Mouse (Mus musculus) megakaryocyte, embryonic 14.5 days (primary cell): ENCODE data around the gene Slc34a2. TPM values are rescaled to one million over a fixed set of nuclear protein-coding genes. Genes with fewer than 3 reads are reported as not detected.

Experiments used
- H3K27me3 ChIP-seq: replicated peaks from 2 replicates; pipeline ENCODE3; 2012; ENCODE audit warnings: inconsistent platforms
- H3K36me3 ChIP-seq: replicated peaks from 2 replicates; pipeline ENCODE3; 2012; ENCODE audit warnings: low read length, inconsistent platforms, mixed read lengths
- H3K4me1 ChIP-seq: 2 replicates; pipeline ENCODE4 v1.6.1; 2012; ENCODE audit warnings: inconsistent platforms
- H3K4me3 ChIP-seq: replicated peaks from 2 replicates; pipeline ENCODE3; 2012; ENCODE audit warnings: moderate library complexity, mild to moderate bottlenecking, inconsistent platforms
- H3K9me3 ChIP-seq: 2 replicates; pipeline ENCODE4 v1.6.1; 2012; ENCODE audit warnings: inconsistent platforms
- FLI1 ChIP-seq: IDR thresholded peaks from 2 replicates; pipeline ENCODE4 v1.6.1; 2012; ENCODE audit warnings: low read length, inconsistent platforms, mixed read lengths
- GATA1 ChIP-seq: IDR thresholded peaks from 3 replicates; pipeline ENCODE4 v1.6.1; 2012; ENCODE audit warnings: mixed read lengths, low read length, inconsistent platforms, borderline replicate concordance
- polyA plus RNA-seq: library from polyadenylated mRNA; stranded (reverse); fragments of >175 nt; gene quantifications from 2 replicates; pipeline ENCODE4 v1.2.3, GENCODE M21; 2012; ENCODE audit warnings: low replicate concordance; ENCODE audit not compliant: insufficient read depth

Gene Slc34a2
- polyA plus RNA-seq, 1 experiment, result not detected

DNA sequence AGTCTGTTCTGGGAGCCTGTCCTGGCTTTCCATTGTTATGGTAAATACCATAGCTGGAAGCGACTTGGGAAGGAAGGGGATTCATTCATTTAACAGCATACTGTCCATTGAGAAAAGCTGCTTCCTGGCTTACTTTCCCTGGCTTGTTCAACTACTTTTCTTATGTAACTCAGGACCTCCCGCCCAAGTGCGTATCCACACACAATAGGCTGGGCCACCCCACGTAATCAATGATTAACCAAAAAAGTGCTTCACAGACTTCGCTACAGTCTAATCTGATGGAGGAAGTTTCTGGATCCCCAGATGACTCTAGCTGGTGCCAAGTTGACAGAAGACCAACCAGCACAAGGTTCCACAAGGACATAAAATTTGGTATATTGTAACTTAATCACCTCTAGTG is 14.0 kb upstream of the Slc34a2 start:
- H3K4me3 ChIP-seq, result no peak overlapping the region
- no peaks in the 10 kb centered on the region for H3K36me3 ChIP-seq
- H3K9me3 ChIP-seq, result peaks cover 31% of the 10 kb centered on the region
- no peaks in the 10 kb centered on the region for H3K27me3 ChIP-seq
- no peak for TF ChIP-seq GATA1
- no peak for TF ChIP-seq FLI1
- H3K4me1 ChIP-seq, result no peaks in the 10 kb centered on the region

DNA sequence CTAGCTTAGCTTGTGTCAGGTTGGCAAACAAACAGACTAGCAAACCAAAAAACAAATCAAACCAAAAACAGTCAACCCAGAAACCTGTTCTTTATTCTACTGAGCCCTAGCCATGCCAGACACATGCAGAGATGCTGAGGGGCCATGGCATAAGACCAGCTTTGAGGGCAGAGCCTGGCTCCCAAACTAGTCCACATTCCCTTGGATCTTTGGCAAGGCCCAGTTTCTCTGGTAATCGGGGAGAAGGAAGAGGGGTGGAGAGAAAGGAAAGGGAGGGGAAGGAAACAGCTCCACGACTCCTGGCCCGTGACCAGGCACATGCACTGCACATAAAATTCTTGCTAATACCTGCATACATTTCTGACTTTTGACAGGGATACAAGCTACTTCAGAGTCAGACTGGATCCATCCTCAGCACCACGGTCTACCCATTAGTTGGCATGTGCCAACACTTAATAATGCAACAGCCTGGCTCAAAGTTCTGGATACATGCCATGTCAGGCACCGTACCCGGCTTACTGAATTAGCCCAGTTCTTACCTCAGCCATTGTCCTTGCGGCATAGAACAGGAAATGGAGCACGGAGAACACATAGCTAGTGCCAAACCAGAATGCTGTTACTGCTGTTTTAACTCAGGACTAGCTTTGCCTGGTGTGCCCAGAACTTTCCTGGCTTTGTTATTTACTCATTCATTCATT is 12.5 kb upstream of the Slc34a2 start:
- Histone ChIP-seq H3K4me3 (no peak overlapping the region), H3K4me1 (no peaks in the 10 kb centered on the region), H3K9me3 (peaks cover 36% of the 10 kb centered on the region), H3K36me3 (no peaks in the 10 kb centered on the region), H3K27me3 (no peaks in the 10 kb centered on the region)
- TF ChIP-seq GATA1 (no peak), FLI1 (no peak)

DNA sequence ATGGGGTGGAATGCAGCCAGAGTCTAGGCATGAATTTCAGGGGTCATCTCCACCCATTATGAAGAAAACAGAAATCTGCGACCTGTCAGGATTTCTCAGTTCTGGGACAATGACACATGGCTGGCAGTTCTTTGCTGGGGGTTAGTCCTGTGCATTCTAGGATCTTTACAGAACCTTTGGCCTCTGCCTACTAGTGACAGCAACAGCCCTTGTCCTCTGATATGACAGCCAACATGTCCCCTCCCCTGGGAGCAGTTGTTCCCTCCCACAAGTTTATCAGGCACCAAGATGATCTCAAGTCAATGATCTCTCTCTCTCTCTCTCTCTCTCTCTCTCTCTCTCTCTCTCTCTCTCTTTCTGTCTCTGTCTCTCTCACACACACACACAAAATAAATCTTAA is 6.5 kb upstream of the Slc34a2 start:
- Histone ChIP-seq H3K4me3 (no peak overlapping the region), H3K36me3 (no peaks in the 10 kb centered on the region), H3K9me3 (peaks cover 27% of the 10 kb centered on the region), H3K4me1 (no peaks in the 10 kb centered on the region), H3K27me3 (no peaks in the 10 kb centered on the region)
- TF ChIP-seq FLI1 (no peak), GATA1 (no peak)

DNA sequence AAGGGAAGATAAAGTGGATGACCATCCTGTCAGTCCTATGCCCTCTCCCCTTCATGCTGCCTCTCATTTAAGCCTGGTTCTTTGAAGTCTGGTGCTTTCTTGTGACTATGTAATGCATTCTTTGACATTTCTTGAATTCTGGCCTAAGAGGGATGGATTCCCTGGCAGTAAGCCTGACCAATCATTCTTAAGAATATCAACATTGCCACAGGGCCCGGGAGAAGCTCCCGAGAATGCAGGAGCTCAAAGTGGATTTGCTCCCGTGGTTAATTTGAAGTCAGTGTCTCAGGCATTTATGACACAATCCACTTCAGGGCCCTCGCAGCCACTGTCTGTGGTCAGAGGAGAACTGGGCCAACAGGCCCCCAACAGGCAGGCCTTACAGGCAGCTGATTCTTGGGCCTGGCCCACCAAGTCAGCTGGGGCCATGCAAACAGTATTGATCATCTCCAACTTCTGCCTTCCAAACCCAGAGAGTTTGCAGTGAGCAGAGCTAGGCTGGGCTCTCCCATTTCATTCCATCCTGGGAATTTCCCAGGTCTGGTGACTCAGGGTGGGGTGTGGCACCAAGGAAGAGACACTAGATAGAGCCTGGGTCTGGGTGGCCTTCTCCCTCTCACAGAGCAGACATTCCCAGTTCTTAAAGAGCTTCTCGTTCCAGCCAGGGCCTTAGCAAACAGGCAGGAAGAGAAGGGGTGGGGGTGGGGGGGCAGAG is 4.3 kb downstream of the Slc34a2 start:
- Histone ChIP-seq H3K36me3 (no peaks in the 10 kb centered on the region), H3K27me3 (no peaks in the 10 kb centered on the region), H3K9me3 (no peaks in the 10 kb centered on the region), H3K4me1 (no peaks in the 10 kb centered on the region), H3K4me3 (no peak overlapping the region)
- TF ChIP-seq GATA1, result no peak
- no peak for TF ChIP-seq FLI1

DNA sequence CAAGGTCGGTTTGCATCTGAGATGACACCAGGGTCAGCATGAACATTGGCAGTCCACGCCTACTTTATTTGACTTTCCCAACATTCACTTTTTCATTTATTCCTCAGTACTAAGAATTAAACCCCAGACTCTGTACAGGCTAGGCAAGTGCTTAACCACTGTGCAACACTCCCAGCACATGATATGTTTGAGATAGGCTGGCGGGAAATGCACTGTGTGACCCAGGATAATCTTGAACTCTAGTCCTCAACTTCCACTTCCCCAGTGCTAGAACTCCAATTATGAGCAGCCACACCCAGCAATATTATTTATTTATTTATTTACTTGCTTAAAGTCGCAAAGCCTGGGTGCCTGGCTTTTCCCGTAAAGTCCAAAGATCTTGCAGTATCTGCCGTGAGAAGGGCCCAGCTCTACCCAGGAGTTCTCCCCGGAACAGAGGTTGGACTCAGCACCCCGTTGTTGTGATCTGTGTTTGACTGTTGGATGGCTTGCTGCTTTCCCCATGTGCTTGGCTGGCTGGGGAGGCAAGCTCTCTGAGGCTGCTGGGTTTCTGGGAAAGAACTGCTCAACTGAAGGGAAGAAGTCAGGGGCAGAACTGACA is 5.0 kb downstream of the Slc34a2 start:
- TF ChIP-seq FLI1 (no peak), GATA1 (no peak)
- H3K36me3 ChIP-seq, result no peaks in the 10 kb centered on the region
- no peaks in the 10 kb centered on the region for H3K4me1 ChIP-seq
- no peak overlapping the region for H3K4me3 ChIP-seq
- peaks cover 2% of the 10 kb centered on the region for H3K27me3 ChIP-seq
- no peaks in the 10 kb centered on the region for H3K9me3 ChIP-seq

DNA sequence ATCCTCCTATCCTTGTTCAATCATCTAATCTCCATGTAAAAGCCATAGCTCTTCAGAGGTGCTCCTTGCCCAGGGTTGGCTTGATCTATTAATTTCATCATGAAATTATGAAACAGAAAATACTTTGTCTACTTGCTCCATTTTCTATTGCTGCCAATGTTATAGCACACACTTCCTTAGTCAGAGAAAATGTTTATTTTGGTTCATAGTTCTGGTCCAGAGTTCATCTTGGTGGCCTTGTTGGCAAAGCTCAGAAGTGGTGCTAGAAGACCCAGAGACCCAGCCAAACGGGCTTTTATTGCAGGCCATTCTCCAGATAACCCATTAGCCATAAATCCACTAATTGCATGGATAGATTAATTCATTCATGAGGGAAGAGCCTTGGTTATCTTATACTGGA is 5.8 kb downstream of the Slc34a2 start:
- TF ChIP-seq GATA1 (no peak), FLI1 (no peak)
- H3K36me3 ChIP-seq, result no peaks in the 10 kb centered on the region

DNA sequence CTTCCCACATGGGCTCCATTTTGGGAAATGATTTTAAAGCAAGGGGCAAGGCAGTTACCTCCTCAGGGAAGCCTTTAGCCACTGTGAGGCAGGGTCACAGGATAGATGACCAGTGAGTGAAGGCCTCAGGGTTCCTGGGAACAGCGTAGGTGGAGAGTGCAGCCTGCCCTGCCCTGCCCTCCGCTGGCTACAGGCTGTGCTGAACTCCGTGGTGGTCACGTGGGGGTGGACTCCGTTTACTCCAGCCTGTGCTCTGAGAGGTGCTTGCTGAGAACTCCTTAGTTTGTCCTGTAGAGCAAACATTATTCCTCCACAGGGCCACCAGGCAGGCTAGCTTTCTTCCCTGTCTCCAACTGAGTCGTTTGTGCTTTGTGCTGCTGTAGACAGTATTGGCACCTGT is 10.1 kb downstream of the Slc34a2 start:
- no peaks in the 10 kb centered on the region for H3K36me3 ChIP-seq
- peak overlapping the region; percentile 18 for H3K4me3 ChIP-seq
- TF ChIP-seq GATA1, result no peak
- TF ChIP-seq FLI1, result no peak
- 0 out of 2 replicates have a peak, but pooled peaks cover 2% of the 10 kb centered on the region for H3K9me3 ChIP-seq
- no peaks in the 10 kb centered on the region for H3K4me1 ChIP-seq
- peaks cover 29% of the 10 kb centered on the region for H3K27me3 ChIP-seq

More for the DNA sequence above, 5.8 kb downstream of the Slc34a2 start:
- Histone ChIP-seq H3K4me3 (no peak overlapping the region), H3K27me3 (peaks cover 11% of the 10 kb centered on the region), H3K4me1 (no peaks in the 10 kb centered on the region), H3K9me3 (no peaks in the 10 kb centered on the region)

DNA sequence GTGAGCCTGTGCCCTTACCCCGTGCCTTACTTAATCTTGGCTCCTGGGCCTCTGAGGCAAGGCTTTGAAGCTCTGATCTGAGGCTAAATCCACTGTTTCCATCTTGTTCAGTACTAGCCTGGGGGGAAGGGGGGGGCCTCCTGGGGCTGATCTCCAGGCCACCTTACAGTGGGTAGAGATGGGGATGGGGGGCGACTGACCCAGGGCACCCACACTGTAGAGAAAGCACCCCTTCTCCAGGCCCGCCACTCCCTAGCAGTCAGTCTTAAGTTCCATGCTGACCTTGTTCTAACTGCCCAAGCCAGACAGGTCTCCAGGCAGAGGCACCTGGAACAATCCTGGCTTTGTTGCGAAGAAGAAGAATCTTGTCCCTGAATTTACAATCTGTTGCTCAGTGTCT is 10.7 kb downstream of the Slc34a2 start:
- H3K4me1 ChIP-seq, result no peaks in the 10 kb centered on the region
- TF ChIP-seq GATA1 (no peak), FLI1 (no peak)

DNA sequence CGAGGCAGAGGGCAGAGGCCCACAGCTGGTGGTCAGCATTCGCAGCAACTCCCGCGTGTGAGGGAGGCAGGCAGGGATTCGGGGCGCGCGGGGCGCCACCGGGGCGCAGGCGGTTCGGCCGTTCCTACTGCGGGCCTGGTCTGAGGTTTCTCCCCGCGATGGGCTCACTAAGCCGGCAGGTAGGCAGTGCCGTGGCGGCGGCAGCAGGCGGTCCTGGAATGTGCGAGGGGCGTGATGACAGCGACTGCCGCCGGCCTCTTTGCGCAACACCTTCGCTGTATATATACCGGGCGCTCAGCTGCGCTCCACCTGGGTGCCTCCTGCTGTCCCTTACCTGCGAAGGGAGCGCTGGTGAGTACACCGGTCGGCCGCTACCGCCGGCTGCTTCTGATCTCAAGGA is 11.2 kb downstream of the Slc34a2 start:
- TF ChIP-seq GATA1 (no peak), FLI1 (no peak)
- Histone ChIP-seq H3K4me1 (no peaks in the 10 kb centered on the region), H3K36me3 (no peaks in the 10 kb centered on the region), H3K27me3 (peaks cover 29% of the 10 kb centered on the region), H3K4me3 (no peak overlapping the region), H3K9me3 (0 out of 2 replicates have a peak, but pooled peaks cover 2% of the 10 kb centered on the region)

More for the DNA sequence above, 10.7 kb downstream of the Slc34a2 start:
- H3K4me3 ChIP-seq, result no peak overlapping the region
- 0 out of 2 replicates have a peak, but pooled peaks cover 2% of the 10 kb centered on the region for H3K9me3 ChIP-seq
- peaks cover 29% of the 10 kb centered on the region for H3K27me3 ChIP-seq
- no peaks in the 10 kb centered on the region for H3K36me3 ChIP-seq

DNA sequence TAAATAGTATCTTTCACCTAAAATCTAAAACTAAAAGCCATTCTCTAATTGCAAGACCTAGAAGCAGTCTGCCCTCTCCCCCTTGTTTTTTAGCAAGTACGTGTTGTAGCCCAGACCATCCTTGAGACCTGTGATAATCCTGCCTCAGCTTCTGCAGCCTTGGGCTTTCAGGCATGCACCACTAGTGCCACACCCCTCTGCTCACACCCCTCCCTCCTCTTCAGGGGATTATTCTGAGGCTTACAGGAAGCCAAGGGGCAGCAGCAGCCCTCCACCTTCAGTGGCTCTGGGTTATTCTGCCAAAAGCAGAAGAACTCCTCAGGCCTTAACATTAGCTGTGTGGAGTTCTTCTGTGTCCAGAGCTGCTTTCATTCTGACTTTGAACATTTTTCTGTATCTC is 13.1 kb downstream of the Slc34a2 start:
- peaks cover 29% of the 10 kb centered on the region for H3K27me3 ChIP-seq
- TF ChIP-seq FLI1, result no peak
- no peak for TF ChIP-seq GATA1
- 0 out of 2 replicates have a peak, but pooled peaks cover 2% of the 10 kb centered on the region for H3K9me3 ChIP-seq
- no peaks in the 10 kb centered on the region for H3K36me3 ChIP-seq
- H3K4me3 ChIP-seq, result no peak overlapping the region
- no peaks in the 10 kb centered on the region for H3K4me1 ChIP-seq
